Mouse (Mus musculus): ENCODE measurements at regions not wholly inside any gene's neighbourhood (a gene's known extent, or its start where the extent isn't known, plus 50 kb on each side); places are given as distances from the start of the nearest gene placed in this dataset.
A peak's percentile ranks its signal among the peaks of the same experiment; 100 is the strongest.
"Not testable (repeated sequence)": the region's sequence is repeated elsewhere in the genome, so short reads cannot be mapped to it uniquely, and the experiment has no call there.

GRCm38 (mm10) chr16:65312947-65313346, 207.3 kb upstream of the Htr1f start:
- DNase-seq: no peak

GRCm38 (mm10) chr16:65315052-65315451, 205.3 kb upstream of the Pou1f1 start:
- DNase-seq: no peak

GRCm38 (mm10) chr16:65332412-65332811, 187.9 kb upstream of the Pou1f1 start:
- DNase-seq: no peak

GRCm38 (mm10) chr16:65339225-65339624, 181.1 kb upstream of the Pou1f1 start:
- DNase-seq: no peak

- DNase-seq: no peak
These were observed 160.4 kb upstream of the Pou1f1 start for GRCm38 (mm10) chr16:65359881-65360280.

DNA sequence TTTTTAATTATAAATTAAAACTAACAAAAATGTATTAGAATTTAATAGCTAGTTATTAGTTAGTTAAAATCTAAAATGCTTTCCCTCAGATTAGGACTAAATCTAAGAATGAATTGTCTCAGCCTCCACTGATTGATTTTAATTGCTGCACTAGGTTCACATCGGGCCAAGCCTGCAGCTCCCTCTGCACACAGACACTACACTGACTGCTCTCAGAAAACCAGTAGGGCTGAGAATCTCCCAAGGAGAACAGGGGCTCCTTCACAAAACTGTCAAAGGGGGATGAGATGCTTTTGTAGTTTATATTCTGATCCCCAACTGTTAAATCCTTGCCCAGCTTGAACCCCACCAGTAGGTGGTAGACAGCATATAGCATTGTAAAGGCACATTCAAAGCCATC, 151.0 kb upstream of the Pou1f1 start:
- no peak for DNase-seq

DNA sequence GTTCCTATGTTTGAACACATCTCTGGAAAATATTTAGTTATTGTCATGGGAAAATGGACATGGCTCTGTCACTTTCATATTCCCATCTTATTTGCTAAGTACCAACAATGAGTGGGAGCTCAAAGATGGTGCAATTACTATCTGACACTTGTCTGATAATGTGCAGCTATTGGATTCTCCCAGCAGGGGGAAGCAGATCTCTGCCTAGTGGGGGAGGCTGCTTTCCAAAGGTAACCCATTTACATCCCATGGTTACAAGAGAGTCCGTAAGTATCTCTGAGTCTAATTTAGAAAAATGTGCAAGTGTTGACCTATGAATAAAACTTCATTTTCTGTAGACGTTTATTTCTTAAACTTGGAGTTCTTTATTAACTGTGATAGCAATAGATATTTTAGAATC, 149.4 kb upstream of the Pou1f1 start:
- DNase-seq: no peak

DNA sequence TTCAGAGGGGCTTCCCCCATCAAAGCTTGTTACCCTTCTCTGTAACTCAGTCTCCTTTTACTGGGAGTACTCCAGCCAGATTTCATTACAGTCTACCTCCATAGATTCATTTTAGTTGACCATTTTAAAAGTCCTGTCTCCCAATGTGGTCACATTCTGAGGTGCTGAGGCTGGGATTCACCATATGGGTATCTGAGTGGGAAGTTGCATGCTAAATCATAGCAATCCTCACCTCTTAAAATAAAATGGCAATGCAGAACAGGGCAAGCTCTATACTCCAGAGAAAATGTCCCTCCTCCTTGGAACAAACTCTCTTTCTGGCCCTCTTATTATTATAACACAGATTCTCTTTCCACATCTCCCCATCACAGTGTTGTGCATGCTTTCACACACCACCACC, 143.8 kb upstream of the Pou1f1 start:
- DNase-seq: no peak

DNA sequence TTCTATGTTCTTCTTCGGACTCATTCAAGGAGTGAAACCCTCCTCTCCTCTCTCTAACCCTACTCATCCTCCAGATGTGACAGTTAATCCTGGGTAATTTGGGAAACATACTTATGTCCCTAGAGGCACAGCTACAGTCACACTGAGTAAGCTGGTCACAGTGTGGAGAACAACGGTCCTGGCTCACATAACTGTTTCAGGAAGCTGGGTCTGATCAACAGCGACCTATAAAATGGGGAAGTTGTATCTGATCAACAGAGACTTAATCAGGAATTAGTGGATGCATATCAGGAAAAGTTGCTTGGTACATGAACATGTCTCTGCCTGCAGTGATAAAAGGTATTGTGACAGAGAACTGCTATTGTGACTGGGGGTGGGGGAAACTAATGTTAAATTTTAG, 142.0 kb upstream of the Pou1f1 start:
- DNase-seq: no peak

GRCm38 (mm10) chr16:65379939-65380338, 140.4 kb upstream of the Pou1f1 start:
- DNase-seq: no peak

- DNase-seq: no peak
These were observed 116.2 kb upstream of the Pou1f1 start for GRCm38 (mm10) chr16:65403926-65404648.

DNA sequence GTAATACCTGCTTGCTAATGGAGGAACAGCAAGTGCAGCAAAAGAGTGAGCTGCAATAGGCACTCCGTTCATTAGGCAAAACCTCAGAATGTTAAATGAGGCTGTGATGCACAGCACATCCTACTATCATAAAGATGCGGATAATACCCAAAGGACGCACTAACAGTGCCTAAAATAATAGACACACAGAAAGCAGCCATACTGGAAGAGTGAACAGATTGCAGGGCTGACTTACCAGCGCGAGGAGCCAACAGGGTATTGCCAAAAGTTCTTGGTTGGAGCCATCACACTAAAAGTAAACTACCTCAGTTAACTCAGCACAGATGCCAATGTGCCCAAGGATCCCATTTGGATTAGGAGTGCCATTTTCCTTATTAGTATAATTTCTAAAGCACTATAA, 115.5 kb upstream of the Pou1f1 start:
- DNase-seq: no peak

GRCm38 (mm10) chr16:65405824-65406556, 114.3 kb upstream of the Pou1f1 start:
- DNase-seq: no peak

DNA sequence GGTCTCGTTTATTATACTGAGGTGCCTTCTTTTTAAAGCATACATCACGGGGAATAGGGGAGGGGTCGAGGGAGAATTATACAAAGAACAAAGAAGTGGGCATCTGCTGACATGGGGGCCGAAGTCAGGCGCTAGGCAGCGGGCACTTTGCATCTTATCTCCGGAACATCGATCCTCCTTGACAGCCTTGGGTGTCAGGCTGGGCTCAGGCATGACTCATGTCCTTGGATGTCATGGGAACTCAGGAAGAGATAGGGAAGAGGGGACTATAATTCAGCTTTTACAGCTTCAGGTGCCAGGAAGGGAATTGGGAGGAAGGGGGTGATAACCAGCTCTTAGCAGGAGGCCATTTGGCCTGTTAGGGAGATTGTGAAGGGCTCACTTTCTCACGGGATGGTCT, 88.3 kb upstream of the Pou1f1 start:
- not testable (repeated sequence) for DNase-seq

GRCm38 (mm10) chr16:65436076-65436475, 84.2 kb upstream of the Pou1f1 start:
- no peak for DNase-seq

DNA sequence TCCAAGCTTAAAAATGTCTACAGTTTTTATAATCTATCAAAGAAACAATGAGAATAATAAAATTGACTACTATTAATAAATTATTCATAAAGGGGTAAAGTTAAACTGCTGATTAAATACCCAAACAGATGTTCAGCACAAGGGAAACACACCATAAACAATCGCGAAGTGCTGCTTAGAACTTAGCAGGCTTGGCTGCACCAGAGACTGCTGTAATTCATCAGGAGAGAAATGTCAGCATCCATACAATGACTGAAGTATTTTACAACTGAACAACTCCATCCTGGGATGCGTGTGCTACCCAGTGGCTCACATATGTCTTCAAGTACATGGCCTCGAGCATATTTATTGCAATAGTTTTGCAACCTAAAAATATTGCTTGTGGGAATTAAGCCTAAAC, 78.4 kb upstream of the Pou1f1 start:
- DNase-seq: no peak

DNA sequence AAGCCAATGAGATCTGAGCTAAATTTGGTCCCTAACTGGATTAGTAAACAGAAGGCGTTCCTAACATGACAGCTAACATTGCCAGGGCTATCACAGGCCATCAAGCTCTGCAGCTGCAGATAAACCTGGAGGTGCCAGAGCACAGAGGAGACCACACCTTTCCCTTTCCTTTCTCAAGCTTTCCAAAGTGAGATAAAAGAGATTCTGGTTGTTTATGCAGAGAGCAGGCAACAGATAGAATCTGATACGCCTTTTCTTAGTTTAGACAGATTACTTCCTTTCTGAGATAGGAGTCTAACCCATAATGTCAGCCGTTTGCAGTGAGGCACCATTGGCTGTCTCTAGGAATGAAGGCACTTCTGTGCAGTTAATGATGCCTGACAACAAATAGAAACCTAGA, 71.5 kb upstream of the Pou1f1 start:
- DNase-seq: peak; percentile 95

DNA sequence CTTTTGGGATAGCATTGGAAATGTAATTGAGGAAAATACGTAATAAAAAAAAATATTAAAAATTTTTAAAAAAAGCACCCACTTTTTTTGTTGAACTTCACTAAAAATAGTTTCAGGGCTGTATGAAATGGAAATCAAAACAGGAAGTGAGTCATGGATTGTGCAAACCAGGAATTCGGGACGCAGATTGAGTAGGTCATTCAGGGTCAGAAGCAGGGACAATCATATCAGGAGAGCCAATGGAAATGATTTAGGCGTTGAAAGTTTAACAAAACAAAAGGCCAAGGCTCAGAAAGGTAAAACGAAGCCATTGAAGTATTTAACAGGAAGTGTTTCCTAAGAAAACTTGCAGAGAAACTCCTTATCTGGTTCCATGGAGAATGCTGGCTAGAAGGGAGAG, 69.6 kb upstream of the Pou1f1 start:
- peak; percentile 94 for DNase-seq

- no peak for DNase-seq
These were observed 68.4 kb upstream of the Pou1f1 start for GRCm38 (mm10) chr16:65451885-65452284.

GRCm38 (mm10) chr16:65456948-65457347, 63.4 kb upstream of the Pou1f1 start:
- DNase-seq: not testable (repeated sequence)

DNA sequence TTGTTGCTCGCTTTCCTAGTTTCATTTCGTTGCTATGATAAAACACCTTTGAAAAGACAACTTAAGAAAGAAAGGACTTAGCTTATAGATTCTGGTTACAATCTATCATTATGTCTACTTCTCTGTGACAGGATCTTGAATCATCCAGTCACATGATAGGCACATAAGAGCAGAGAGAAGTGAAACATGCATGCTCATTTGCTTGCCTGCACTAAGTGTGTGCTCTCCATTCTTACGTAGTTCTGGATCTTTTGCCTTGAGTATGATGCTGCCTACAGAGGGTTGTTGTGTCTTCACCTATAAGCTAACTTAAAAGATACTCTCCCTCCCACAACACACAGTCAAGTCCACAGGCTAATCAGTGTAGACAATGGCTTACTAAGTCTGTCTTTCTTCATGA, 62.1 kb upstream of the Pou1f1 start:
- DNase-seq: no peak

- no peak for DNase-seq
These were observed 50.6 kb upstream of the Pou1f1 start for GRCm38 (mm10) chr16:65469681-65470080.

Measured in heart, adult 11 months (tissue).